Mouse (Mus musculus): ENCODE measurements at regions not wholly inside any gene's neighbourhood (a gene's known extent, or its start where the extent isn't known, plus 50 kb on each side); places are given as distances from the start of the nearest gene placed in this dataset.

DNA sequence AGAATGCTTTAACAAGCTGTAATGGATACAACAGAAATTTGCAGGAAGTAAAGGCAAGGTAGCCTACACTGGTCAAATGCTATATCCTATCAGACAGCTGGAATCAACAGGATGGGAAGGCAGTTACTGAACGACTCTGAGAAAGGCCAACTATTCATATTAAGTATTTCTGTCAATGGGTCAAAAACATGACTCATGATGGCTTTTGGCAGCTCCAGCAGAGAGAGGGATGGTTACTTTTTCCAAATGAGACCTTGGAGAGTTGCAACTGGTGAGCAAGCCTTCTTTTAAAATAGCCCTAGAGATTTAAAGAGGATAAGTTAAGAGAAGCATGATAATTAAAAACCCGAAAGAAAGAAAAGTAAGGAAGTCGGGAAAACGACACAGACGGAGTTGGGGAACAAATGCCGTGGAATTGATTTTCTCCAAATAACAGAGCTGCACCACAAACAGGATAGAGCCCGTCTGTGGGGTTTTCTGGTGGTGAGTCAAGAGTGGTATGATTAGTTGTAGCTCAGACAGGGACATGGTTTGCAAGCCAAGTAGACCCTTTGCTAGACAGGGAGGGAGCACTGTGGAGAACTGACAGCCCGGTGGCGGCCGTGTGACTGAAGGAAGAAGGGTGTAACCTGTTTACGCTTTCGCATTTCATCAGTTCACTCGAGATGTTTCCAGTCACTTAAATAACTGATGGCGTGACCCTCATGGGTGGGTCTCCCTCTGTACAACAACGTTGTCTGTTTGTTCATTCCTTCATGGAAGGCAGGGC, 3638.1 kb upstream of the Gm7489 start:
- DNase-seq (ENCODE audit: low spot score in 2 of 2): no peak

DNA sequence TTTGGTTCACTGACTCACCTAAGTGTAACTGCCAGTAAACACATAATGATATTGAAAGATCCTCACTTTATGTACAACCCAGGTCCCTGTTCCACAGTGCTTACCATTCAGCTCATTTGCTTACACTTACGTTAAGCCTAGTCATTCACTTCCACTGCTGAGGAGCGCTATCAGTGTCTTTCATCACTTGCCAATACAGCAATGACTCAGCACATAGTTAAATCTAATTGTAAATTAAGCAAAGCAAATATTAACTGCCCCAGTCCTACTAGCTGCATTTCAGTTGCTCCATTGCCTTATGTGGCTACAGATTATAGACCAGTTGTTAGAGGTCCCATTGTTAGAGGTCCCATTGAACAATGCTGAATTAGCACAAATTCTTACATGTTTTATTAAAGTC, 3624.6 kb upstream of the Gm7489 start:
- DNase-seq (ENCODE audit: low spot score in 2 of 2): no peak

DNA sequence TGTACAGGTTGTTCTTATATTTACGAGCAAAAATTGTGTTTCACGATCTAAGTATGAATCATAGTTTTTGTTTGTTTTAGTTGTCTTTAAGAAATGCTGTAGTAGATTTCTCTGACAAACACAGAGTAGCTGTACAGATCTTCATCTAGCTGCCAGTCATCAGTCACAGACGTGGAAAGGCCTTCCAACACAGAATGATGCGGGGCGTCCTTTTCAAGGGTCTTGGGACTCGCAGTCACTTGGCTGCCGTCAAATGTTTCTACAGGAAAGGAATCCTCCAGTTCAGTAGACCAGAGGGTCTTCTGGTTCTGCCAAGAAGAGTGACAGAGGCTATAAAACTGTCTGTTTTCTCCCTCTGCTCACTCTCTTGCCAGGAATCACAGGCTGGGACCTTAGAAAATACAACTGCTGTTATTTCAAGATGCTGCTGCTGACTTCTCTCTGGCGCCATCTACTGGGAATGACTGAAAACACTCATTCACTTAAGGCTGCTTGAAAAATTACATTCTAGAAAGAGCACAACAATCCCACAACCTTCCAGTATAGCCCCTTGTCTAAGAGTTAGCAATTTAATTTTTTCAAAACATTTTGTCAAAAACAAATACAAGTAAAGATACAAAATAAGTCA, 3623.3 kb upstream of the Gm7489 start:
- DNase-seq (ENCODE audit: low spot score in 2 of 2): peak in 1 of 2 experiments; percentile 15

DNA sequence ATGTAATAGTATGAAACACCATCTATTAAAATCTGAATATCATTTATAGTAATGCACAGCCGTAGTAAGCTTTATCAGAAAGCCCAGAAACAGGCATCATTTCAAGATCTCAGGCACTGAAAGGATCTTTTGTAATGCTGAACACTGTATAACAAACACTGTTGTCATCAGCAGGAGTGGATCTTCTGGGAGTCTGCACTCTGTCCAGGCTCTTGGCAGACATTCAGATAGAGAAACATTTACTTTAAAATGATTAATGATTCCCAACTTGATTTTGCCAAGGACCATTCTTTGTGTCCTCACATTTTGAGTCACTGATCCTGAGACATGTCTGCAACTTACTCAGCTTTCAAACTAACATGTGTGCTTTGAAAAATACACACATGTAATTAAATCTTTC, 3617.2 kb upstream of the Gm7489 start:
- no peak for DNase-seq (ENCODE audit: low spot score in 2 of 2)

DNA sequence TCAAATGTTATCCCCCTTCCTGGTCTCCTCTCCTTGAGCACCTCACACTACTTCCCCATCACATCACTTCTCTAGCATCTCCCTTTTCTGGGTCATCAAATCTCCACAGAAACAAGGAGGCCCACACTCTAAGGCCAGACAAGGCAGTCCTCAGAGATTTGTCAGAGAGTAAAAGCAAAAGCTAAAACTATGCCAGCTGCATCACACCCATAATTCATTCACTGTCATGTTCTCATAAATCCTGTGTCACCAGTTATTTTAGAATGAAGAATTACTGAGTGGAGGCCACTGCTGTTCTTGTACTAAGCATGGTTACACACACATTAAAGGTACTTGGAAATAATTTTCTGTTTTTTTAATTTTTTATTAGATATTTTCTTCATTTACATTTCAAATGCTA, 3613.1 kb upstream of the Gm7489 start:
- no peak for DNase-seq (ENCODE audit: low spot score in 2 of 2)

DNA sequence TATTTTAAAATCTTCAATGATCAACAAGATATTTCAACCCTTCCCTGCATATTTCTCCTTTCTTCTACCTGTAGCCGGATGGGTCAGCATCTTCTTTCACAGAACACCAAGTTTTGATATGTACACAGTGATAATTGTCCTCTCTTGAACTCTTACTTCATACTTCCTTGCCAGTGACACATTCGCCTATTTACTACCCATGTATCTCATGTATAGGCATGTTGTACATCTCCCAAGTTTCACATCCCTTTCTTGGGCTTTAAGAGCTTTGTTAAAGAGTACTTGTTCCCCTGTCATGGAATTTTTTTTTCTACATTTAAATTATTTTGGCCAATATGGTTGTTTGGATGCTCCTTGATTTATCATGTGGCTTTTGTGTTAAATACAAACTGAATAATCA, 3602.1 kb upstream of the Gm7489 start:
- no peak for DNase-seq (ENCODE audit: low spot score in 2 of 2)

DNA sequence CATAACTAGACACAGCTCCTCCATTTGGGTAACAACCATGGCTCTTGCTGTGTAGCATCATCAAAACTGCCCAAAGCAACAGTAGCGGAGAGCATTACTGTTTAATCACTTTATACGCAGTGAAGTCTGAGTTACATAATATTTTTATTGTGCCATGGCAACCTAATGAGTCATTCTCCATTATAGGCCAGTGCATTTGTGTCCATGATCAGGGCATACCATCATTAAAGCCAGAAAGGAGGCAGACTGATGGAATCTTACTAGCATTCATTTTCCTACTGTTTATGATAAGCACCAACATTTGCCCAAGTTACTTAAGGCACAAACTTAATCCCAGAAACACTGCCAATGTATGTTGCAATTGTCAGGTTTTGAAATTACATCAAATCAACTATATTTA, 3601.2 kb upstream of the Gm7489 start:
- DNase-seq (ENCODE audit: low spot score in 2 of 2): no peak

DNA sequence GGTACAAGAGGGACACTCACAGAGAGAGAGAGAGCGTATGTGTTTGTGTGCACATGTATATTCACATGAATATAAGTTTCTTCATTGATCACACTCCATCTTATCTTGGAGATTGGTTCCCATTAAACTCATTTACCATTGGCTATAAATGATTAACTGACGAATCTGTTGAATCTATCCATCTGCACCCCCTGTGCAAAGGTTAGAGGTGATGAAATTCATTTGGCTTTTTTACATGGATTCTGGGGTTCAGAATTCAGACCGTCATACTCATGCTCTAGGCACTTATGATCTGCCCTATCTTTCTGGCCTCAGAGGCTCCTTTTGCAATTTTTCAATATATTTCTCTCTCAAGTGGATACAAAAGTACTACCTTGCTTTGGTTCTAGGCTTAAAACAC, 3582.9 kb upstream of the Gm7489 start:
- DNase-seq (ENCODE audit: low spot score in 2 of 2): no peak

DNA sequence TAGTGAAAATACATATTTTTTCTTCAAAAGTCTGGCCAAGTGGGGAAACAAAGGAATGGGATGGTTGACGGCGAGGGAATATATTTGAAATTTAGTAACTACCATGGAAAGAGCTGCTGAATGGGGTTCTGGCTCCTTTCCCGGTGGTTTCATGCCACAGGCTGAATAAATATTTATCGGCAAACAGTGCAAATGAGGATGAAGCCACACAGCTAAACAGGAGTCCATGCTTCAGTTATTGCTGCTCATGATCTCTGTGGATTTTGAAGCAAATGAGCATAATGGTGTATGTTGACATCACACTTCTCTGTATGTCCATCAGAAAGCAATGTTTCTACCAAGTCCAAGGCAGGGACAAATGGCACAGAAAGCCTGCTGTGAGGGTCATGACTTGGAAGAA, 3580.6 kb upstream of the Gm7489 start:
- DNase-seq (ENCODE audit: low spot score in 2 of 2): no peak

DNA sequence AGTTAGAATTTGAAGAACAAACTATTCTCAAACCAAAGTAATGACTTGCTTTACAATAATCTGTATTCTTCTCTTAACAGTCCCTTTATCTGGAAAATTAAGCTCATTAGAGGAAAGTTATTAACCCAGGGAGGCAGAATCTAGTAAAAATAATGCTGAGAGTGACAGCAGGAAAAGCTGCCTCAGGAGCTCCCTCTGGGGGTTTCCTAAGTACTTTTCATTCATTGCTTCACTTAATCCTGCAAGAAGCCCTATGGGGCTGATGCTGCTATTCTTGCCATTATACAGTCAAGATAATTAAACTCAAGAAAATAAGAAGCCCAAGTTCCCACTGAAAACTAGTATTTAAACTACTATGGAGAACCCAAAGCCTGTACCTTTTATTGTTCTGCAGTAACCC, 3563.9 kb upstream of the Gm7489 start:
- DNase-seq (ENCODE audit: low spot score in 2 of 2): no peak

DNA sequence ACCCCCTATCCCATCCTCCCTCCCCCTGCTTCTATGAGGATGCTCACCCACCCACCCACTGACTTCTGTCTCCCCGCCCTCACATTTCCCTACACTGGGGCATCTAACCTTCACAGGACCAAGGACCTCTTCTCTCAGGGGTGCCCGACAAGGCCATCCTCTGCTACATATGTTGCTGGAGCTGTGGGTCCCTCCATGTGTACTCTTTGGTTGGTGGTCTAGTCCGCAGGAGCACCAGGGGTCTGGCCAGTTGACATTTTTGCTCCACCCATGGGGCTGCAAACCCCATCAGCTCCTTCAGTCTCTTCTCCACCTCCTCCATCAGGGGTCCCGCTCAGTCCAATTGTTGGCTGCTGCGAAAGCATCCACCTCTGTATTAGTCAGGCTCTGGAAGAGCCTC, 3539.2 kb upstream of the Gm7489 start:
- DNase-seq (ENCODE audit: low spot score in 2 of 2): no peak

DNA sequence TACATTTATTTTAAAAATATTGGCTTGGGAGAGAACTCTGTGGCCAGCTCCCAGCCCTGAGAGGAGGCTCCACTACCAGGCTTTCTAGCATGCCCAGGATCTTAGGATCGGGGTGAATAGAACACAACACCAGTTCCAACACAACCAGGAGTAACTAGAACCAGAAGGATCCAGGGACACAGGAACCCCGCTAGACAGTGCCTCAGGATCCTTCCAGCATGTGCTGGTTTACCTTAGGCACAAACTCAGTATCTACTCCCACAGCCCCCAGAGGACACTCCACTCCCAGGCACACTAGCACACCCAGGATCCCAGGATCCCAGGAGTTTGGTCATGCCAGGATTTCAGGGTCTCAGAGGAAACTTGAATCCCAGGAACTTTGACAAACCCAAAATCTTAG, 3537.8 kb upstream of the Gm7489 start:
- DNase-seq (ENCODE audit: low spot score in 2 of 2): no peak

DNA sequence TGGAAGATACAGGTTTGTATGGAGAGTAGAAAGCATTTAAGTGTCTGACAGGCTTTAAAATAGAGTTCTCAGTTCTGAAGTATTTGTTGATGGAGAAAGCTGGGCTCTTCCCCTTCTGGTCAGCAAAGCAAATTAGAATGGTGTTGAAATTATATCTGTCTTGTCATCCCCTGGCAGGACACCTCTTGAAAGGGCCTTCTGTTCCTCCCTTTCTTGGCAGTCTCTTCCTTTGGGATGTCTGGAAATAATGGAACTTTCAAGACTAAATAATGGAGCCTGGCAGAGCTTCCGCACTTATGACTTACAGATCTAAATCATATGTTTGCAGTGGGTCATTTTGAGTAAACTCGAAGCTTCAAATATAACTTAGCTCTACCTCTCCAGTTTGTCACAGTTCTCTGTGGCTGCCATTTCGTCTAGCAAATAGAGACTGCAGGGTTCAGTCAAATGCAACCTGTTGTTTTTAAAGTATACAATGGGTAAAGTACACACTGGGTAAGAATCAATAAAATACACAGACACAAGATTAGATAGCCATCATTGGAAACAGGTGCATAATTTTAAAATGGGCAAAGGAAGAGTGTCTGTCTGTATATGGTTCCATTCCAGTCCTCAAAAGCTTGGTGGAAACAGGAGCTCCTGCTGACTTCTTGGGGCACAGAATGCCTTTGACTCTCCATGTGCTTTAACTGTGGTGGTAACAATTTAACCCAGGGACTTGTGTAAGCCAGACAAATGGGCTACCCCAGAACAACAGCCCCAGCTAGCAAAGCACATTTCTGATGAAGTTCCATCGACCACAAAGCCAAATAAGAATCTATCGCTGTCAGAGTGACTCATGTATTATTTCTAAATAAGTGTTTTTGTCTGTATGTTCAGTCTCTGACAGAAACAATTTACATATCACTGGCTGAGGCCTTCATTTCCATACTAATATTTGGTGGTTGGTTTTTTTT, 3524.4 kb upstream of the Gm7489 start:
- DNase-seq (ENCODE audit: low spot score in 2 of 2): no peak

DNA sequence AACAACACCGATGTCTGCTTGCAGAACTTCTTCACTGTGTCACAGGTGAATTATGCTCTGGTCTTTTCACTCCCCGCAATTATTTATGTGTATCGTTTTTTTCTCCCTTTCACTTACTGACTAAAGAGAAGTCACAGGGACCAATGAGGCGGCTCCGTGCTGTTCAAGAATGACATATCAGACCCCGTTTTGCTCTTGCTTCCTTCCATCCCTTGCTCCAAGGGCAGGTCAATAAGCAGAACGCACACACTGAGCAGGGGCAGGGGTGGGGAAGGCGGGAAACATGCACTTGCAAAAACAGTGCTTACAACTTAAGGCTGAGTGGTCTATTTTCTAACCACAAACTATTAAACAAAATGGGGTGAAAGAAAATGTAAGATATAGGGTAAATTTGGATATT, 3523.4 kb upstream of the Gm7489 start:
- DNase-seq (ENCODE audit: low spot score in 2 of 2): no peak

DNA sequence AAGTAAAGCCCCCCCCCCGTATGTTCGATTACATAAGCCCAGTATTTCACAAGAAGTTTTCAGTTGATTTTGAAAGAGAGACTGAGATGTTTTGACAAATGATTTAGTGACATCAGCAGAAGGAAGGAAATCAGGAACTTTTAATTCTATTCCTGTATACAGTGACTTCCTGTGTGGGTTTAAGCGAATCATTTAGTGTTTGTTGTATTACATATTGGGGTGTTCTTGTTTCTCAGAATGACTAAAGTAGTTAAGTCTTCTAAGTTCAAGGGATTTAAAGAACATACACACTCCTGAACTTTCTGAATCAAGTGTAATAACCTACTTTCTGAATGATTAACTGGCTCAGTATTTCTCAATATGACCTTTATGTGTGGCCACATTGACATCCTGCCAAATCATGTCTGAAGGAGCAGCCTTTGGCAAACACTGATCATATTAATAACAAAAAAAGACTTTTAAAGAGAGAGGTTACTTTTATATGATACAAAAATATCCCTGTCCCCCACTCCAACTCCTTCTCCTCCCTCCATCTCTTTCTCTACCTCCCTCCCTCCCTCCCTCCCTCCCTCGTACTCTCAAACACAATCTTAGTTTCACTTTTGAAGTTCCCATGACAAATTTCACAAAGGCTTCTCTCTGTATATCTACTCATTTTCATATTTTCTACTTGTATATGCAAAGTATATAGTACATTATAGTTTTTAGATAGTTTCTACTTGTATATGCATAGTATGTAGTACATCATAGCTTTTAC, 3522.8 kb upstream of the Gm7489 start:
- no peak for DNase-seq (ENCODE audit: low spot score in 2 of 2)

DNA sequence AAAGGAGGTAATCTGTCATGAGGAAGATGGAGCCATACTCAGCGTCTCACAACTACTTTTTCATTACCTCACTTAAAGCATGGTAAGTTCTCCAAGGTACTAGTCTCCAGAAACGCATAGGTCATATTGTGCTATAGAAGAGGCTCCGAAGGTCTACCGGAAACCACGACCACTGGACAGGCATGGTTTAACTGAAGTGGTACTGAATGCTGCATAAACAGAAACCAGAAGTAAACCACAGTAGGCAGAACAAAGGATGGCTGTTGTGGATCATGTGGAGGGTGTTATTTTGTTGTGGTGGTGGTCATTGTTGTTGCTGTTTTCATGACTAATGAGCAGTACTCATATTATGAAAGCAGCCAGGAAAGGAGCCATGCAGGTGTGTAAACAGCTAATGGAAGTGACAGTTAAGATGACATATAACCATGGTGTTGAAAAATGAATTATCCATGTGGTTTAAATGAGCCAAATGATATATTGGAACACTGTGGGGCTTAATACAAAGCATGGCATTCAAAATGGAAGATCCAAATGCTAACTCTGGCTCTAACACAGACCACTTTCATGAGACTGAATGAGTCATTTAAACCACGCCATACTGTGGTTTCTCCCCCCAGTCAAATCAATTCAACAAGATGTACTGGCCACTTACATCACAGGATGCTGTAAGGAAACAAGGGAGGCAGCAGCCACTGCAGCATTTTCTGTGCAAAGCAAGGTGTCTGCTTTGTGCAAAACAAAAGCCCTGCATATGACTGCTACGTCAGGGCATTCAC, 3484.5 kb upstream of the Gm7489 start:
- DNase-seq (ENCODE audit: low spot score in 2 of 2): no peak

DNA sequence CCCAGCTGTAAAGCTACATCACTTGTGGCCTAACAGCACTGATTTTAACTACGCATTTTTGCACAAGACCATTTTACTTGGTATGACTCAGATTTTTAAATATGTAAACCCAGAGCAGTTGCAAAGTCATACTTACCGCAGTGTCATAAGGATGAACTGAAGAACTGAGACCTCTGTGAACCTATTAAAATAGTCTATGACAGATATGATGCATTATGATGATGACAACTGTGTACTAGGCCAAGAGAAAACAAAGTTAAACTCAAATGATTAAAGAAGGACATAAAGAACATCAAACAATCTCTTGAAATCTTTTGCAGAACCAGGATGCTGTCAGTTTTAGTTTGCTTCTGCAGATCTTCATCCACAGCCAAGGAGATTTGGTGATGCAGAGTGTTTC, 3483.3 kb upstream of the Gm7489 start:
- DNase-seq (ENCODE audit: low spot score in 2 of 2): no peak

DNA sequence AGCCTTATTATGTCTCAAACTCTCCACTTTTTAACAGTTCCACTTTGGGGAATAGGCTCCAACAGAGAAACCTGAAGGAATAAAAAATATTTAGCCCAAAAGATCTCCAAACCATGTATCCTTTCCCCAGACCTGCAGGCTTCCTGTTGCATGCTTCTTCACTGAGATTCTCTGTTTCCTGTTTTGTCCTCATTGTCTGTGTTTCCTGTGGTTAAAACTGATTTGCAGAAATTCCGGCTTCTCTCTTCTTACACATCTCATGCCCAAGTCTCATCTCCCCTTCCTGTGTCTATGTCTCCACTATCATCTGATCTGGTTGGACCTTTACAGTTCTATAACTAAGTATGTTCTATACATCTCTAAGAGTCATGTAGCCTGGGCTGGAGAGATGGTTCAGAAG, 3482.2 kb upstream of the Gm7489 start:
- no peak for DNase-seq (ENCODE audit: low spot score in 2 of 2)

DNA sequence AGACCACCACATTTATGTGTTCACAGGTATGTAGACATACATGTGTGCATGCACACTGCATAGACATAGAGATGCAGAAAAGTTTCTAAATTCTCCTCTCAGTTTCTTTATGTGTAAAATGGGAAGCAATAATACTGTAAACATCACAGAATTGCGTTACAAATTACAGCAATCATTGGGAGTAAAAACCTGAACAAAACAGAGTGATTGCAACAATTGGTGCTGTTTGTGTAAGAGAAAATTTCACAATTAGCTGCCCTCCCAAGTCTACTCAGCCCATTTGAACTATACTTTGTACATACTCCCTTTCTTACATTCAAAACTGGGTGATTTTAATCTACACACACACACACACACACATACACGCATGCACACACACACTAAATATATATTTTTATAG, 3480.8 kb upstream of the Gm7489 start:
- no peak for DNase-seq (ENCODE audit: low spot score in 2 of 2)

DNA sequence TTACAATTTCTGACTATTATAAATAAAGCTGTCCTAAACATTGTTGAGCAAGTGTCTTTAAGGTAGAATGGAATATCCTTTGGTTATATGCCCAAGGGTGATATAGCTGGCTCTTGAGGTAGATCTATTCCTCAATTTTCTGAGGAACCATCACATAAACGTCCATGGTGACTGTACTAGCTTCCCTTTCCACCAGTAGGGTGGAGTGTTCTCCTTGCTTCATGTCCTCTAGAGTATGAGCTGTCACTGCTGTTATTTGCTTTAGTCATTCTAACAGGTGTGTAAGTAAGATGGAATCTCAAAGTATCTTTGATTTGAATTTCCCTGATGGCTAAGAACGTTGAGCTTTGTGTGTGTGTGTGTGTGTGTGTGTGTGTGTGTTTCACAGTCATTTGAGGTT, 3475.7 kb upstream of the Gm7489 start:
- no peak for DNase-seq (ENCODE audit: low spot score in 2 of 2)

DNA sequence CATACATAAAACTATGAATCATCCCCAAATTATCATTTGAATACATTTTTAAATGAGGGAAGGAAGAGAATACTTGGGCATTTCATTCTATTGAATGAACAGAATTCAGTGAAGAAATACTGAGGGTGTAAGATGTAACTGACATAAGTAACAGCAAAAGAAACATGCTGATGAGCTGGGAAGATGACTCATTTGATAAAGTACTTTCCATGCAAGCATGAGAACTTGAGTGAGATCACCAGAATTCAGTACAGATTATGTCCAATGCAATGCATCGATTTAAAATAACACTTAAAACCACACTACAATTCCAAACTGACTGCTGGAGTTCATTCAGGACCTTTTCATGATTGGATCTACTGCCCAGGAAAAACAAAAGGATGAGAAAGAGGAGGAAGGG, 3467.1 kb upstream of the Gm7489 start:
- DNase-seq (ENCODE audit: low spot score in 2 of 2): no peak

Measured in spleen, postnatal 4 days (tissue).